Mouse (Mus musculus) stomach, postnatal 0 days (tissue): ENCODE data around the gene Gm49355.

Source experiments
- CTCF ChIP-seq: IDR thresholded peaks from 2 replicates; pipeline ENCODE4 v1.5.1; 2016; ENCODE audit warnings: antibody characterized with exemption, low read depth, mild to moderate bottlenecking, moderate library complexity
- EP300 ChIP-seq: optimal IDR thresholded peaks from 2 replicates; pipeline ENCODE3; 2016; ENCODE audit warnings: antibody characterized with exemption

- TF ChIP-seq EP300 (no peak), CTCF (no peak)
Observed at GRCm38 (mm10) chr14:12284141-12284912, 551 bp downstream of the Gm49355 start, which contains the start of gene 3830406C13Rik.
